Mouse (Mus musculus): ENCODE results near the gene 1110065P20Rik. TPM values are rescaled to one million over a fixed set of nuclear protein-coding genes. Genes with fewer than 3 reads are reported as not detected.
A peak's percentile ranks its signal among the peaks of the same experiment; 100 is the strongest.

Gene 1110065P20Rik
- polyA plus RNA-seq, 1 experiment = 37.5 TPM

GRCm38 (mm10) chr4:124840998-124841397 is 10.0 kb downstream of the 1110065P20Rik start:
- DNase-seq (ENCODE audit: low spot score) = no peak

- DNase-seq (ENCODE audit: low spot score) = no peak
Measured at GRCm38 (mm10) chr4:124838035-124838700, 12.8 kb downstream of the 1110065P20Rik start.

- no peak for DNase-seq (ENCODE audit: low spot score)
Measured at GRCm38 (mm10) chr4:124832796-124833195, 18.2 kb downstream of the 1110065P20Rik start.

- DNase-seq (ENCODE audit: low spot score) = no peak
Measured at GRCm38 (mm10) chr4:124829671-124830070, 21.3 kb downstream of the 1110065P20Rik start.

- DNase-seq (ENCODE audit: low spot score) = no peak
Measured at GRCm38 (mm10) chr4:124825371-124825965, 25.5 kb downstream of the 1110065P20Rik start.

- no peak for DNase-seq (ENCODE audit: low spot score)
Measured at GRCm38 (mm10) chr4:124824967-124825366, 26.0 kb downstream of the 1110065P20Rik start.

GRCm38 (mm10) chr4:124818832-124819231 is 32.2 kb downstream of the 1110065P20Rik start:
- no peak for DNase-seq (ENCODE audit: low spot score)

- no peak for DNase-seq (ENCODE audit: low spot score)
Measured at GRCm38 (mm10) chr4:124817803-124818202, 33.2 kb downstream of the 1110065P20Rik start.

- DNase-seq (ENCODE audit: low spot score) = no peak
Measured at GRCm38 (mm10) chr4:124815901-124816300, 35.1 kb downstream of the 1110065P20Rik start.

GRCm38 (mm10) chr4:124811347-124811975 is 39.5 kb downstream of the 1110065P20Rik start:
- no peak for DNase-seq (ENCODE audit: low spot score)

- no peak for DNase-seq (ENCODE audit: low spot score)
Measured at GRCm38 (mm10) chr4:124810056-124810455, 40.9 kb downstream of the 1110065P20Rik start.

- no peak for DNase-seq (ENCODE audit: low spot score)
Measured at GRCm38 (mm10) chr4:124809136-124809883, 41.7 kb downstream of the 1110065P20Rik start.

GRCm38 (mm10) chr4:124808511-124808910 is 42.5 kb downstream of the 1110065P20Rik start:
- DNase-seq (ENCODE audit: low spot score) = no peak

GRCm38 (mm10) chr4:124803406-124803805 is 47.6 kb downstream of the 1110065P20Rik start:
- no peak for DNase-seq (ENCODE audit: low spot score)

- peak; percentile 91 for DNase-seq (ENCODE audit: low spot score)
Measured at GRCm38 (mm10) chr4:124802309-124803260, 48.4 kb downstream of the 1110065P20Rik start.

- DNase-seq (ENCODE audit: low spot score) = peak; percentile 74
Measured at GRCm38 (mm10) chr4:124801552-124802308, 49.3 kb downstream of the 1110065P20Rik start, which contains the start of gene Mtf1. Mtf1 (plus strand) TSS chr4:124802104.
